Mouse (Mus musculus) forebrain, embryonic 11.5 days (tissue): ENCODE measurements at regions not wholly inside any gene's neighbourhood (a gene's known extent, or its start where the extent isn't known, plus 50 kb on each side); places are given as distances from the start of the nearest gene placed in this dataset.

Source experiments
- ATAC-seq: fragments of 200-750 bp; cut with Nextera tagmentation; replicated peaks from 2 replicates; pipeline ENCODE4 v1.8.0; 2017; ENCODE audit warnings: moderate TSS enrichment; ENCODE audit not compliant: low FRiP score
- DNase-seq: peaks from one replicate; pipeline ENCODE4 v3.0.0-alpha.2; 2017; ENCODE audit warnings: low spot score
- H3K27ac ChIP-seq: fragments of 300-500 bp; sonication (generic); 2 replicates; pipeline ENCODE4 v1.5.1; 2014; ENCODE audit warnings: low read depth, low read length
- H3K27me3 ChIP-seq: fragments of 300-500 bp; sonication (generic); 2 replicates; pipeline ENCODE4 v1.6.1; 2014; ENCODE audit warnings: mild to moderate bottlenecking, low read length, mixed read lengths; ENCODE audit not compliant: control insufficient read depth, insufficient read depth
- H3K36me3 ChIP-seq: fragments of 300-500 bp; sonication (generic); 2 replicates; pipeline ENCODE4 v1.6.1; 2014; ENCODE audit warnings: mild to moderate bottlenecking, low read length, moderate library complexity, mixed read lengths; ENCODE audit not compliant: control insufficient read depth, insufficient read depth
- H3K4me1 ChIP-seq: fragments of 300-500 bp; sonication (generic); replicated peaks from 2 replicates; pipeline ENCODE4 v1.6.1; 2014; ENCODE audit warnings: low read length, mixed read lengths; ENCODE audit not compliant: control insufficient read depth, insufficient read depth
- H3K4me2 ChIP-seq: fragments of 300-500 bp; sonication (generic); 2 replicates; pipeline ENCODE4 v1.6.1; 2014; ENCODE audit warnings: low read depth, mild to moderate bottlenecking, low read length, moderate library complexity, mixed read lengths; ENCODE audit not compliant: severe bottlenecking
- H3K4me3 ChIP-seq: fragments of 300-500 bp; sonication (generic); 2 replicates; pipeline ENCODE4 v1.5.1; 2014; ENCODE audit warnings: low read depth, low read length
- H3K9ac ChIP-seq: fragments of 300-500 bp; sonication (generic); 2 replicates; pipeline ENCODE4 v1.6.1; 2014; ENCODE audit warnings: low read length
- H3K9me3 ChIP-seq: fragments of 300-500 bp; sonication (generic); 2 replicates; pipeline ENCODE4 v1.6.1; 2016; ENCODE audit warnings: low read length, mixed read lengths; ENCODE audit not compliant: control insufficient read depth
- WGBS: fragments of 180-500 bp; shearing (Covaris S2); extraction: QIAGEN DNeasy Blood & Tissue Kit; methylation state at CpG from one replicate; pipeline ENCODE4 v1.1.7; 2014; 5-methylcytosine and 5-hydroxymethylcytosine counted together

DNA sequence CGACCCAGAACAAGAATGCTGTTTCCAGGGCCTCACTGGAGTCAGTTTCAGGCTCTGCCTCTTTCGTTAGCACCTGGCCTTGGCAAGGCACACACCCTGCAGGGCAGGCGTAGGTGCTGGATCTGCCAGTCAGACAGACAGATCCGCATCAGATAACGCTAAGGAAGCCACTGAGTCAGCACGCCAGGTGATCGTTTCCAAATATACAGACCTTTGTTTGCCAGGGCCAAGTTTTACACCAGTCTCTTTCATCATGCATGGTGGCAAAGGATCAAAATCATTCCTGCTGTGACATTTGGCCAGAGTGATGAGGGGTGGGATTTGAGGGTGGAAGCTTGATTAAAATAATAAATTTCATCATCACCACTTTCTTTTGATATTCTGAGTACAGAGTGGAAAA lies 411.0 kb downstream of the Ofcc1 start:
- no peak overlapping the region for H3K27ac ChIP-seq

GRCm38 (mm10) chr13:39935216-39935615 lies 426.0 kb downstream of the Ofcc1 start:
- no peak overlapping the region for H3K9ac ChIP-seq
- no peak overlapping the region for H3K4me3 ChIP-seq
- no peak for ATAC-seq
- H3K4me1 ChIP-seq: no peaks in the 10 kb centered on the region
- H3K4me2 ChIP-seq: no peak overlapping the region
- no peaks in the 10 kb centered on the region for H3K9me3 ChIP-seq
- no peaks in the 10 kb centered on the region for H3K36me3 ChIP-seq
- H3K27ac ChIP-seq: no peak overlapping the region
- H3K27me3 ChIP-seq: no peaks in the 10 kb centered on the region
- WGBS: 84% methylated on average over 2 of the region's 2 CpGs
- no peak for DNase-seq

More for the DNA sequence above, 411.0 kb downstream of the Ofcc1 start:
- no peak overlapping the region for H3K9ac ChIP-seq
- no peaks in the 10 kb centered on the region for H3K36me3 ChIP-seq
- no peak for DNase-seq
- WGBS: 72% methylated on average over 7 of the region's 7 CpGs
- no peak overlapping the region for H3K4me2 ChIP-seq
- H3K4me1 ChIP-seq: no peaks in the 10 kb centered on the region
- ATAC-seq: no peak
- H3K4me3 ChIP-seq: no peak overlapping the region
- H3K9me3 ChIP-seq: no peaks in the 10 kb centered on the region
- no peaks in the 10 kb centered on the region for H3K27me3 ChIP-seq

- H3K4me1 ChIP-seq: no peaks in the 10 kb centered on the region
- H3K4me3 ChIP-seq: no peak overlapping the region
- DNase-seq (no peak), ATAC-seq (no peak)
- no peaks in the 10 kb centered on the region for H3K9me3 ChIP-seq
- WGBS: 77% methylated on average over 3 of the region's 3 CpGs
- H3K27me3 ChIP-seq: no peaks in the 10 kb centered on the region
- no peak overlapping the region for H3K27ac ChIP-seq
- H3K36me3 ChIP-seq: no peaks in the 10 kb centered on the region
- no peak overlapping the region for H3K9ac ChIP-seq
- no peak overlapping the region for H3K4me2 ChIP-seq
Observed at GRCm38 (mm10) chr13:39931487-39931886, 429.8 kb downstream of the Ofcc1 start.

DNA sequence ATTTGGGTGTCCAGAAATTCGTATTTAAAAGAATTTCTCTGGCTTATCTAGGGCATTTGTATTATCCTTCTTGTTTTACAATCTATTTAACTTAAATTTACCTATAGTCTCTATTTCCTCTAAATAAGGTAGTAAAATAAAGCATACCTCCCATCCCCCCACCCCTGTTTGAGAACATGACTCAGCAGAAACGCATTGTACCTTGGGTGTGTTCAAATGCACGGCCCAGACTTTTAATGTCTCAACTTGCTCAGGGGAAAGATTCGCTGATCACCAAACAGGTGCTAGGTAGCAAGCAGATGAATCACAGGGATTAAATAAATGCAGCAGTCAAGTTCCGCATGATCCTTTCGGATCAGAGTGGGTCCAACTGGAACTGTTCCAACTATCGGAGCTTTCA lies 432.7 kb downstream of the Ofcc1 start:
- H3K27ac ChIP-seq: no peak overlapping the region
- DNase-seq (no peak), ATAC-seq (no peak)
- 91% methylated on average over 7 of the region's 7 CpGs for WGBS
- no peak overlapping the region for H3K4me3 ChIP-seq
- no peak overlapping the region for H3K9ac ChIP-seq
- H3K4me1 ChIP-seq: no peaks in the 10 kb centered on the region
- no peaks in the 10 kb centered on the region for H3K9me3 ChIP-seq
- H3K4me2 ChIP-seq: no peak overlapping the region
- H3K36me3 ChIP-seq: no peaks in the 10 kb centered on the region
- no peaks in the 10 kb centered on the region for H3K27me3 ChIP-seq

GRCm38 (mm10) chr13:39924366-39924765 lies 436.9 kb downstream of the Ofcc1 start:
- Histone ChIP-seq H3K9me3 (no peaks in the 10 kb centered on the region), H3K9ac (no peak overlapping the region), H3K27ac (no peak overlapping the region), H3K4me2 (no peak overlapping the region), H3K4me1 (no peaks in the 10 kb centered on the region), H3K36me3 (no peaks in the 10 kb centered on the region), H3K27me3 (no peaks in the 10 kb centered on the region), H3K4me3 (no peak overlapping the region)
- WGBS: 92% methylated on average over 4 of the region's 4 CpGs
- ATAC-seq: no peak
- DNase-seq: no peak

GRCm38 (mm10) chr13:39923113-39923512 lies 438.1 kb downstream of the Ofcc1 start:
- 90% methylated on average over 9 of the region's 9 CpGs for WGBS
- Histone ChIP-seq H3K4me1 (no peaks in the 10 kb centered on the region), H3K36me3 (no peaks in the 10 kb centered on the region), H3K9me3 (no peaks in the 10 kb centered on the region), H3K27me3 (no peaks in the 10 kb centered on the region), H3K4me2 (no peak overlapping the region), H3K9ac (no peak overlapping the region), H3K4me3 (no peak overlapping the region), H3K27ac (no peak overlapping the region)
- DNase-seq: no peak
- no peak for ATAC-seq

DNA sequence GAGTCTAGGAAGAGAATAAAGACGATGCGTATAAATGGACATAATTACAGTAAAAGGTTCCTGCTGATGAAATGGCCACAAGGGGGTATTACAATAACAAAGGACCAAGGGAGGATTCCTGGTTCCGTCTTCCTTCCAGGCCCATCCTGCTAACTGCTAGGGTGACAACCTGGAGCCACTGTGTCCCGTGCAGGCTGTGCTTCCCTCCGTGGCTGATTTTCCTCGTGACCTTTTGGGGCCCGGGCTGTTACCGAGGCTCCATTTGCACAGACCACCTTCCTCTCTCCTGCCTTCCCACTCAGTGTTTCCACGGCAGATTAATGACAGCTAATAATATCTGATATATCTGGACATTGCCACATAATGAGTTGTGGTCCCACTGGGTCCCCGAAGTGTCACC lies 453.5 kb downstream of the Ofcc1 start:
- H3K27me3 ChIP-seq: no peaks in the 10 kb centered on the region
- H3K4me2 ChIP-seq: no peak overlapping the region
- no peak overlapping the region for H3K27ac ChIP-seq
- ATAC-seq (no peak), DNase-seq (no peak)
- H3K9me3 ChIP-seq: no peaks in the 10 kb centered on the region
- 78% methylated on average over 10 of the region's 10 CpGs for WGBS
- no peaks in the 10 kb centered on the region for H3K36me3 ChIP-seq
- H3K4me1 ChIP-seq: 0 out of 2 replicates have a peak, but pooled peaks cover 2% of the 10 kb centered on the region
- no peak overlapping the region for H3K9ac ChIP-seq
- H3K4me3 ChIP-seq: no peak overlapping the region

- 0 out of 2 replicates have a peak, but pooled peaks cover 2% of the 10 kb centered on the region for H3K4me1 ChIP-seq
- no peak overlapping the region for H3K4me2 ChIP-seq
- DNase-seq (no peak), ATAC-seq (no peak)
- no peaks in the 10 kb centered on the region for H3K36me3 ChIP-seq
- no peaks in the 10 kb centered on the region for H3K9me3 ChIP-seq
- no peak overlapping the region for H3K4me3 ChIP-seq
- no peak overlapping the region for H3K9ac ChIP-seq
- 28% methylated on average over 8 of the region's 8 CpGs for WGBS
- no peak overlapping the region for H3K27ac ChIP-seq
- no peaks in the 10 kb centered on the region for H3K27me3 ChIP-seq
Observed at GRCm38 (mm10) chr13:39904264-39904663, 457.0 kb downstream of the Ofcc1 start.

DNA sequence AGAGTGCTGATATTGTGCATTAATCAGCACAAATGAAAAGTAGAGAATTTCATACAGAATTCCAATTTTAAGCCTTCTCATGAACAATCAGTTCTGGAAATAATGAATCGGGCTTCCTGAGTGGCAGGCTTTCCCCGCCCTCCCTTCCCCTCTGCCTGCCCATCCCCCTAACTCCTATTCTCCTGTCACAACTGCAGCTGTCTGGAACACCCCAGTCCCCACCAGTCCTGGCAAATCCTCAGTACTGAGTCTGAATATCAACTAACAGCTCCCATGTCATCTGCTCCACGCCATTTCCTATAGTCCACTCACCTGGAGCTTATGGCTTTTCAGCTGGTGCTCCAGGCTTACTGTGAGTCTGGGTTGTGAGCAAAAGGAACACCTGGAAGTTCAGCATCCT lies 457.9 kb downstream of the Ofcc1 start:
- H3K9me3 ChIP-seq: no peaks in the 10 kb centered on the region
- no peaks in the 10 kb centered on the region for H3K27me3 ChIP-seq
- no peak overlapping the region for H3K4me2 ChIP-seq
- H3K27ac ChIP-seq: no peak overlapping the region
- no peak overlapping the region for H3K9ac ChIP-seq
- no peak for DNase-seq
- no peak overlapping the region for H3K4me3 ChIP-seq
- ATAC-seq: no peak
- no peaks in the 10 kb centered on the region for H3K36me3 ChIP-seq
- 0 out of 2 replicates have a peak, but pooled peaks cover 2% of the 10 kb centered on the region for H3K4me1 ChIP-seq
- 67% methylated on average over 3 of the region's 3 CpGs for WGBS
